Mouse (Mus musculus) gastrocnemius, postnatal 4 days (tissue): ENCODE measurements around the gene Taf5l. TPM values are rescaled to one million over a fixed set of nuclear protein-coding genes. Genes with fewer than 3 reads are reported as not detected.
"Not testable (repeated sequence)": the region's sequence is repeated elsewhere in the genome, so short reads cannot be mapped to it uniquely, and the experiment has no call there.

Source experiments
- DNase-seq, 2 experiments: peaks; one replicate each; pipeline ENCODE4 v3.0.0; 2021 to 2022; ENCODE audit warnings: low spot score in 2 of 2, mixed read lengths in 2 of 2
- microRNA-seq: library from miRNA; unstranded; fragments of <30 nt; microRNA quantifications from one replicate; pipeline ENCODE4 v1.2.0, GENCODE M21; 2021
- total RNA-seq, 2 experiments: library from RNA; stranded (reverse); gene quantifications; 2 replicates each; pipeline ENCODE4 v1.2.3; 2021

The Taf5l gene
- total RNA-seq, 2 experiments from 2014 or later: 17.5 to 21.9 TPM

GRCm38 (mm10) chr8:123966896-123967295, 54.3 kb downstream of the Taf5l start:
- DNase-seq: no peak

GRCm38 (mm10) chr8:123961371-123961770, 59.8 kb downstream of the Taf5l start:
- no peak for DNase-seq

- DNase-seq: not testable (repeated sequence)
Measured at GRCm38 (mm10) chr8:123960556-123960955, 60.6 kb downstream of the Taf5l start.

GRCm38 (mm10) chr8:123960056-123960455, 61.1 kb downstream of the Taf5l start:
- no peak for DNase-seq

- DNase-seq: no peak
Measured at GRCm38 (mm10) chr8:123959473-123959872, 61.7 kb downstream of the Taf5l start.

GRCm38 (mm10) chr8:123958130-123958529, 63.1 kb downstream of the Taf5l start:
- no peak for DNase-seq

- no peak for DNase-seq
Measured at GRCm38 (mm10) chr8:123954246-123954645, 67.0 kb downstream of the Taf5l start.

GRCm38 (mm10) chr8:123953686-123954085, 67.5 kb downstream of the Taf5l start:
- no peak for DNase-seq

- DNase-seq: peak in 1 of 2 experiments; percentile 37
Measured at GRCm38 (mm10) chr8:123950077-123950802, 71.0 kb downstream of the Taf5l start.

- DNase-seq: no peak
Measured at GRCm38 (mm10) chr8:123949686-123949986, 71.6 kb downstream of the Taf5l start.

GRCm38 (mm10) chr8:123948942-123949685, 72.1 kb downstream of the Taf5l start, which contains the start of gene Nup133:
Nup133 (minus strand) TSS chr8:123949265.
- peak; percentile 100 for DNase-seq

Small RNA genes within 50 kb of the gene (microRNA-seq; reads per million reads assigned to microRNA genes)
- gene Mir1967: not detected

Other genes starting within 250 kb of the Taf5l start
- 10 to 100 TPM; 14.2 to 14.3 TPM for gene Rab4a, start 215.4 kb downstream of the Taf5l start, total RNA-seq
- 1 to 10 TPM; 3.5 to 4.9 TPM for gene Ccsap, start 161.2 kb downstream of the Taf5l start, total RNA-seq
- gene Acta1, start 126.6 kb downstream of the Taf5l start, total RNA-seq: over 10,000 TPM; 33,708 to 36,184 TPM
- 10 to 100 TPM; 17.1 to 19.7 TPM for gene Nup133, start 72.1 kb downstream of the Taf5l start, total RNA-seq
- gene Abcb10, start 38.3 kb downstream of the Taf5l start, total RNA-seq: 10 to 100 TPM; 14.0 to 15.5 TPM
- gene Urb2, start 111 bp upstream of the Taf5l start, total RNA-seq: 10 to 100 TPM in 1 of 2 experiments, 1 to 10 TPM in 1; 9.8 to 10.5 TPM
- 10 to 100 TPM; 47.4 to 54.6 TPM for gene Galnt2, start 210.0 kb upstream of the Taf5l start, total RNA-seq